Mouse (Mus musculus) heart, adult 2 months (tissue): ENCODE measurements around the gene Cela1.

ENCODE experiments used
- CTCF ChIP-seq: fragments of 200-600 bp; IDR thresholded peaks from 2 replicates; pipeline ENCODE4 v1.8.1; 2022; ENCODE audit warnings: antibody characterized with exemption, mild to moderate bottlenecking, moderate library complexity
- EP300 ChIP-seq: fragments of 200-500 bp; IDR thresholded peaks from 2 replicates; pipeline ENCODE4 v1.6.1; 2011; ENCODE audit warnings: low read depth, low read length, control low read depth; ENCODE audit not compliant: insufficient read depth
- POLR2A ChIP-seq: fragments of 200-500 bp; IDR thresholded peaks from 2 replicates; pipeline ENCODE4 v1.6.1; 2011; ENCODE audit warnings: mild to moderate bottlenecking, low read depth, low read length, control low read depth; ENCODE audit not compliant: insufficient read depth

DNA sequence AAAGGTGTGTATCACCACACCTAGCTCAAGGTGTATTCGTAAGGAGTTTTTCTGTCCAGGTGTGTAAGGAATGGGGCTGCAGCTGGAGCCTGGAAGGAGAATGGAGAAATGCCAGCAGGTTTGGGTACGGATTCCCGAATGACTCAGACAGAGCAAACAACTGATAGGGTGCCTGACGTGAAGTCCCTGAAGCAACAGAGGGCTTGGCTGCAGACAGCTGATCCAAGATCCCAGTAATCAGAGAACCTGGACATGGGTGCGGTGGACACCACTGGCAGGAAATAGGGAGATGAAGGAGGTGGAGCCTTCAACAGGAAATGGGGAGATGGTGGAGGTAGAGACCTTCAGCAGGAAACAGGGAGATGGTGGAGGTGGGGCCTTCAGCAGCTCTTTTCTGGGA is 55.4 kb downstream of the Cela1 start:
- TF ChIP-seq CTCF (no peak), EP300 (no peak), POLR2A (no peak)
